9 mouse cellular contexts compared by ENCODE assay signal in genomic region chr8:79712676-79713075, GRCm38 (mm10). TPM values are rescaled to one million over a fixed set of nuclear protein-coding genes. Genes with fewer than 3 reads are reported as not detected.
DNase-seq lines count a peak whose midpoint lies in the region; ATAC-seq and TF ChIP-seq lines count a peak whose summit lies in the region.
"Had no signal": no experiment of that assay in that cellular context is flagged by ENCODE, and none has a peak within 500 bp of the region (broad histone marks: within the 10 kb centered on the region; RNA-seq: fewer than 3 reads in every experiment).

No protein-coding gene starts in this region.

- TF ChIP-seq EP300 in stomach, postnatal 0 days (optimal IDR thresholded peaks at IDR 0.05), result no peak

- H3K9ac ChIP-seq in stomach, embryonic 14.5 days (replicated peaks; ENCODE audit: low read depth, low read length), result no peak overlapping the region
- no peak overlapping the region for H3K9ac ChIP-seq in stomach, postnatal 0 days (ENCODE audit: low read length)
- no peak overlapping the region for H3K9ac ChIP-seq in limb, embryonic 15.5 days
- H3K9ac ChIP-seq in stomach, embryonic 16.5 days (ENCODE audit: low read length), result no peak overlapping the region; the same call in 1 of the 2 replicates

- 42% methylated on average over 6 of the region's 6 CpGs for WGBS in heart, embryonic 10.5 days
- 34% methylated on average over 6 of the region's 6 CpGs for WGBS in stomach, embryonic 14.5 days
- WGBS in stomach, postnatal 0 days, result 33% methylated on average over 6 of the region's 6 CpGs
- WGBS in limb, embryonic 15.5 days, result 40% methylated on average over 6 of the region's 6 CpGs
- WGBS in stomach, embryonic 16.5 days, result 35% methylated on average over 5 of the region's 6 CpGs

- H3K4me2 ChIP-seq in stomach, embryonic 14.5 days (replicated peaks; ENCODE audit: low read depth, low read length), result peak overlapping the region; percentile 51; the same call in 1 of the 2 replicates
- no peak overlapping the region for H3K4me2 ChIP-seq in stomach, postnatal 0 days (replicated peaks; ENCODE audit: low read depth)
- peak overlapping the region; percentile 50 for H3K4me2 ChIP-seq in limb, embryonic 15.5 days
- peak overlapping the region; percentile 38 for H3K4me2 ChIP-seq in stomach, embryonic 16.5 days (ENCODE audit: low read depth, low read length)

- peaks cover 34% of the 10 kb centered on the region; the same call in 1 of the 2 replicates for H3K36me3 ChIP-seq in heart, embryonic 10.5 days
- H3K36me3 ChIP-seq in stomach, embryonic 14.5 days (ENCODE audit: control insufficient read depth, insufficient read depth, low read length), result peaks cover 5% of the 10 kb centered on the region
- no peaks in the 10 kb centered on the region for H3K36me3 ChIP-seq in stomach, postnatal 0 days (ENCODE audit: control insufficient read depth, insufficient read depth, low read length)
- peaks cover 18% of the 10 kb centered on the region; the same call in 1 of the 2 replicates for H3K36me3 ChIP-seq in limb, embryonic 15.5 days
- no peaks in the 10 kb centered on the region for H3K36me3 ChIP-seq in stomach, embryonic 16.5 days (ENCODE audit: control insufficient read depth, insufficient read depth, low read length)

- DNase-seq in heart, embryonic 10.5 days (ENCODE audit: low spot score), result no peak
- no peak for DNase-seq in heart, postnatal 4 days
- no peak for DNase-seq in stomach, postnatal 0 days (ENCODE audit: low spot score)
- no peak for DNase-seq in frontal cortex, postnatal 14 days (ENCODE audit: low spot score in 2 of 2)
- no peak for DNase-seq in right cerebral cortex, adult 2 months (ENCODE audit: low spot score in 2 of 2)
- DNase-seq: adrenal gland, adult 2 months had no signal

- peaks cover 5% of the 10 kb centered on the region for H3K4me1 ChIP-seq in heart, embryonic 10.5 days
- peaks cover 5% of the 10 kb centered on the region; the same call in 1 of the 2 replicates for H3K4me1 ChIP-seq in stomach, embryonic 14.5 days (ENCODE audit: control insufficient read depth, insufficient read depth, low read length)
- H3K4me1 ChIP-seq in stomach, postnatal 0 days (replicated peaks; ENCODE audit: control insufficient read depth, insufficient read depth), result no peaks in the 10 kb centered on the region
- peaks cover 6% of the 10 kb centered on the region; the same call in 1 of the 2 replicates for H3K4me1 ChIP-seq in limb, embryonic 15.5 days
- peaks cover 5% of the 10 kb centered on the region; the same call in 1 of the 2 replicates for H3K4me1 ChIP-seq in stomach, embryonic 16.5 days (ENCODE audit: control insufficient read depth, insufficient read depth, low read length)

- H3K27me3 ChIP-seq in heart, embryonic 10.5 days (ENCODE audit: insufficient read depth, poor library complexity, severe bottlenecking), result no peaks in the 10 kb centered on the region
- H3K27me3 ChIP-seq in stomach, embryonic 14.5 days (ENCODE audit: control insufficient read depth, insufficient read depth, low read length), result no peaks in the 10 kb centered on the region
- no peaks in the 10 kb centered on the region for H3K27me3 ChIP-seq in stomach, postnatal 0 days (ENCODE audit: control insufficient read depth, insufficient read depth, low read length)
- H3K27me3 ChIP-seq in limb, embryonic 15.5 days, result no peaks in the 10 kb centered on the region
- no peaks in the 10 kb centered on the region for H3K27me3 ChIP-seq in stomach, embryonic 16.5 days (ENCODE audit: control insufficient read depth, insufficient read depth, low read length)

- TF ChIP-seq CTCF in stomach, postnatal 0 days (IDR thresholded peaks at IDR 0.05; ENCODE audit: low read depth), result no peak

- H3K4me3 ChIP-seq in heart, embryonic 10.5 days, result peak overlapping the region; percentile 93
- no peak overlapping the region; the same call in 1 of the 2 replicates for H3K4me3 ChIP-seq in stomach, embryonic 14.5 days (ENCODE audit: low read depth, low read length)
- H3K4me3 ChIP-seq in stomach, postnatal 0 days (ENCODE audit: low read depth, low read length), result no peak overlapping the region
- peak overlapping the region; percentile 4; the same call in 1 of the 2 replicates for H3K4me3 ChIP-seq in limb, embryonic 15.5 days
- no peak overlapping the region for H3K4me3 ChIP-seq in stomach, embryonic 16.5 days (replicated peaks; ENCODE audit: low read length)

- no peak for ATAC-seq in stomach, embryonic 14.5 days (ENCODE audit: insufficient number of reproducible peaks, insufficient read depth, low FRiP score, low read depth)
- ATAC-seq in stomach, postnatal 0 days (ENCODE audit: low FRiP score, low TSS enrichment), result no peak
- no peak for ATAC-seq in limb, embryonic 15.5 days (ENCODE audit: insufficient number of reproducible peaks, low FRiP score, low TSS enrichment, low read depth)
- ATAC-seq in stomach, embryonic 16.5 days (ENCODE audit: insufficient read depth, low FRiP score), result no peak

- no peak overlapping the region for H3K27ac ChIP-seq in heart, embryonic 10.5 days
- H3K27ac ChIP-seq in stomach, embryonic 14.5 days (ENCODE audit: low read length), result no peak overlapping the region
- H3K27ac ChIP-seq in stomach, postnatal 0 days (replicated peaks), result no peak overlapping the region
- no peak overlapping the region for H3K27ac ChIP-seq in limb, embryonic 15.5 days
- H3K27ac ChIP-seq in stomach, embryonic 16.5 days (ENCODE audit: low read length), result no peak overlapping the region

- H3K9me3 ChIP-seq in heart, embryonic 10.5 days, result no peaks in the 10 kb centered on the region
- no peaks in the 10 kb centered on the region for H3K9me3 ChIP-seq in stomach, embryonic 14.5 days (ENCODE audit: control insufficient read depth, low read depth, low read length)
- no peaks in the 10 kb centered on the region for H3K9me3 ChIP-seq in stomach, postnatal 0 days (ENCODE audit: control insufficient read depth, low read length)
- H3K9me3 ChIP-seq in limb, embryonic 15.5 days, result no peaks in the 10 kb centered on the region
- H3K9me3 ChIP-seq in stomach, embryonic 16.5 days (replicated peaks; ENCODE audit: control insufficient read depth, low read length), result no peaks in the 10 kb centered on the region

RNA-seq across cellular contexts. Expression of gene Anapc10, which starts 1.1 kb away (rescaled TPM):
- 26.0 and 34.5 TPM in 2 replicates for polyA plus RNA-seq in heart, embryonic 10.5 days (2016; fragmentation: Nextera tagmentation; extraction: Ambion mirVana)
- total RNA-seq in heart, postnatal 4 days (2021), result 1 to 10 TPM; 8.0 to 8.4 TPM
- polyA plus RNA-seq in stomach, embryonic 14.5 days (2014; fragmentation: Nextera tagmentation; extraction: Ambion mirVana), result 34.3 and 39.7 TPM in 2 replicates
- polyA plus RNA-seq in stomach, postnatal 0 days (2015; fragmentation: Nextera tagmentation; extraction: Ambion mirVana), result 30.6 and 31.5 TPM in 2 replicates
- 30.9 and 31.5 TPM in 2 replicates for polyA plus RNA-seq in limb, embryonic 15.5 days (2015; fragmentation: Nextera tagmentation; extraction: Ambion mirVana)
- 30.7 and 32.1 TPM in 2 replicates for polyA plus RNA-seq in stomach, embryonic 16.5 days (2015; fragmentation: Nextera tagmentation; extraction: Ambion mirVana)

RNA-seq across cellular contexts. Expression of gene Abce1, which starts 1.1 kb away (rescaled TPM):
- 110 and 120 TPM in 2 replicates for polyA plus RNA-seq in heart, embryonic 10.5 days (2016; fragmentation: Nextera tagmentation; extraction: Ambion mirVana)
- total RNA-seq in heart, postnatal 4 days (2021), result 10 to 100 TPM; 64.2 to 68.2 TPM
- polyA plus RNA-seq in stomach, embryonic 14.5 days (2014; fragmentation: Nextera tagmentation; extraction: Ambion mirVana), result 99.4 and 110 TPM in 2 replicates
- polyA plus RNA-seq in stomach, postnatal 0 days (2015; fragmentation: Nextera tagmentation; extraction: Ambion mirVana), result 39.0 and 39.1 TPM in 2 replicates
- 88.7 and 92.6 TPM in 2 replicates for polyA plus RNA-seq in limb, embryonic 15.5 days (2015; fragmentation: Nextera tagmentation; extraction: Ambion mirVana)
- 99.7 and 105 TPM in 2 replicates for polyA plus RNA-seq in stomach, embryonic 16.5 days (2015; fragmentation: Nextera tagmentation; extraction: Ambion mirVana)

Comparison
In these comparisons a context has a peak if more than half of its experiments do, and no peak if none do; other contexts are left out.
1. H3K4me3 ChIP-seq: peak in heart, embryonic 10.5 days (single experiment) and limb, embryonic 15.5 days (single experiment); none in stomach, embryonic 14.5 days (single experiment), stomach, postnatal 0 days (single experiment) and stomach, embryonic 16.5 days (single experiment).